Mouse (Mus musculus) lung, postnatal 10 days (tissue): ENCODE measurements at regions not wholly inside any gene's neighbourhood (a gene's known extent, or its start where the extent isn't known, plus 50 kb on each side); places are given as distances from the start of the nearest gene placed in this dataset.

ENCODE experiments used
- DNase-seq: peaks from one replicate; pipeline ENCODE4 v3.0.0; 2021

DNA sequence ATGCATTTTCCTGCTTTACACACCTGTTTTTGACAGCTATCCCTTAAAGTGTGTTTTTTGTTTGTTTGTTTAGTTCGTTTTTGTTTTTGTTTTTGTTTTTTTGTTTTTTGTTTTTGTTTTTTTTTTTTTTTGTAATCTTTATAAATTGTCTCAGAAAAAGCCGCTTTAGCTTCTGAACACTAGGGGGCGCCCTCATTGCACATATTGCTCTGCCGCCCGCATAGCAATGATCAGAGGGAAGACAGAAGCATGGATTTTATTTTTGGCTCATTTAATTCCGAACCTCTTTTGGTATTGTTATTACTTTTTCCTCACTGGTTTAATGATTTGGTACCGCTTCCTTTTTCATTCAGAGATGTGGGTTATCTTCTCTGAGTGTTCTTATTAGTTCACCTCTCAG, 569.9 kb upstream of the Gm10800 start:
- peak; percentile 5 for DNase-seq
